Mouse (Mus musculus): ENCODE measurements around the gene Pdia5.

Pdia5 gene

GRCm38 (mm10) chr16:35490231-35491070 lies at the start of gene Pdia5:
Gene Pdia5 (minus strand): TSS chr16:35490873.
- no peak for TF ChIP-seq GATA4 (IDR thresholded peaks at IDR 0.05; ENCODE audit: insufficient replicate concordance, low read length)

DNA sequence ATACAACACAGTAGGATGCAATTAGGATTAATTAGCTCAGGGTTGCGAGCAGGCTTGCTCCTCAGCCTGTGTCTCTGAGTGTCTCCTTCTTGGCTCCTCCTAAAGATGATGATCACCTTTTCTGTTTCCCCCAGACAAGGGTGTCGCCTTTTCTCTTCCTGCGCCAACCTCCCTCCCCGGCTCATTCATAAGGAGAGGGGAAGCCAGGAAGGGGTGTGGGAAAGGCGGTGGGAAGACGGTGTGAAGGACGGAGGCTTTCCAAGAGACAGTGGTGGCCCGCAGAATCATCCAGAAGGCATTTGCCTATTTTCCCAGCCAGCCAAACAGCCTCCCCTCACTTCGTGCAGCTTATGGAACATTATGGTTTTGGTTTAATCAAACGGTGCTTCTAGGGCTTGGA lies 48.4 kb upstream of the Pdia5 start:
- TF ChIP-seq GATA4 (IDR thresholded peaks at IDR 0.05; ENCODE audit: insufficient replicate concordance, low read length), result no peak

DNA sequence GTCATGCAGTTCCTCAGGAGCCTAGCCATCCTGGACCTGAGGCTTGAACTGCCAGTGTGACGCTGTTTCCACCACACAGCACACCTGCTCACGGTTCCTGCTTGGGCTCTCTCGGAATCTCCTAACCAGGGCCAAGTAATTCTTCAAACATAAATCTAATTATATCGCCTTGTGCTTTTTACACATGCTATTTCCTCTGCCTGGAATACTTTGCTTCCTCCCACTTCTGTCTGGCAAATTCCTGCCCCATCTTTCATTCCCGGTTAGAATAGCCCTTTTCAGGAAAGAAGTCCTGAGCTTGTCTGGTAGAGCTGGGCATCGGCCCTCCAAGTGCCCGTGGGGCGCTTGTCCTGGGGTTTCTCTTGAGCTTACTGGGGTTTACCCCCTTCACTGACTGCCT lies 47.0 kb upstream of the Pdia5 start:
- no peak for TF ChIP-seq GATA4 (IDR thresholded peaks at IDR 0.05; ENCODE audit: insufficient replicate concordance, low read length)

- TF ChIP-seq GATA4 (IDR thresholded peaks at IDR 0.05; ENCODE audit: insufficient replicate concordance, low read length), result no peak
Measured at GRCm38 (mm10) chr16:35534630-35535029, 44.0 kb upstream of the Pdia5 start.

GRCm38 (mm10) chr16:35524200-35524599 lies 33.5 kb upstream of the Pdia5 start:
- TF ChIP-seq GATA4 (IDR thresholded peaks at IDR 0.05; ENCODE audit: insufficient replicate concordance, low read length), result no peak

GRCm38 (mm10) chr16:35519245-35519644 lies 28.6 kb upstream of the Pdia5 start:
- TF ChIP-seq GATA4 (IDR thresholded peaks at IDR 0.05; ENCODE audit: insufficient replicate concordance, low read length), result peak; percentile 59; the same call in 1 of the 2 replicates

DNA sequence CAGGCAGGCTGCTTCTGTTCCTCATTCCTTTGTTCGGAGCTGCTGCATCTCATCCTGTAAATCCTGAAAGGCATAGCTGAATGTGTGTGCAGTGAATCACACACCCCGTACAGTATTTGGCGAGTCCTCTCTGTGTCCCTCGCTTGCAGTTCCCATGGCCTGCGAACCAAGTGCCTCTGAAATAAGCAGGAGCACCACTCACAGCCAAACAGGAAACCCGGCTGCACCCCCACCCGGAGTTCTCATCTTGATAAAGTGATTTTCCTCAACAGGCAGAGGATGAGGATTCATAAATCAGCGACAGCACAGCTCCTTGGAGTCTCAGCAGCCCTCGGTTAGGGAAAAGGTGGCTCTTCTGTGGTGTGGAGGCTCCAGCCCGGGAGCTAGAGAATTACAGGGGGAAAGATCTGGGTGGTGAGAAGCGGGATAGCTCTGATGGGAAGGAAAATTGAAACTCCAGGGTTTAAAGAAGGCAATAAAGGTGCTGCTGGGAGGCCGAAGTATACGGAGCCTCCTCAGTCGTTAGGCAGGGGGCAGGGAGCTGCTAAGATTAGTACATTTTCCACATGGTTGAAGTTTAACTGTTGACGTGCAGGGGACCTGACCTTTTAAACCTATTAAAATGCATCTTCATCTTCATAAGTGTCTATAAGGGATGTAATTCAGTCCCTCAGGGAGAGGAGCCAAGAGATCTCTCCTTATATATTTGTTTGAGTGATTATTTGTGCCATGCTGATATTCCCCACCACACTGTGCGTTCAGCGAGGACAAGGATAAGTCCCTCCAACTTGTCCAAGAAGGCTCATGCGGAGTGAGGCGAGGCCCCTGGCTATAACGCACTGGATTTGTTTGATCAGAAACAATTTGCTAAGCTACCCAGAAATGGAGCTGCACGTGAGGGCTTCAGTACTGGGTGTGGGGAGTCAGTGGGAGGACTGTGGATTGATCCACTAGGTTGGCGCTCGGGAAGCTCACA lies 27.6 kb upstream of the Pdia5 start:
- TF ChIP-seq GATA4 (IDR thresholded peaks at IDR 0.05; ENCODE audit: insufficient replicate concordance, low read length), result no peak

- TF ChIP-seq GATA4 (IDR thresholded peaks at IDR 0.05; ENCODE audit: insufficient replicate concordance, low read length), result no peak
Measured at GRCm38 (mm10) chr16:35515977-35516612, 25.4 kb upstream of the Pdia5 start.

DNA sequence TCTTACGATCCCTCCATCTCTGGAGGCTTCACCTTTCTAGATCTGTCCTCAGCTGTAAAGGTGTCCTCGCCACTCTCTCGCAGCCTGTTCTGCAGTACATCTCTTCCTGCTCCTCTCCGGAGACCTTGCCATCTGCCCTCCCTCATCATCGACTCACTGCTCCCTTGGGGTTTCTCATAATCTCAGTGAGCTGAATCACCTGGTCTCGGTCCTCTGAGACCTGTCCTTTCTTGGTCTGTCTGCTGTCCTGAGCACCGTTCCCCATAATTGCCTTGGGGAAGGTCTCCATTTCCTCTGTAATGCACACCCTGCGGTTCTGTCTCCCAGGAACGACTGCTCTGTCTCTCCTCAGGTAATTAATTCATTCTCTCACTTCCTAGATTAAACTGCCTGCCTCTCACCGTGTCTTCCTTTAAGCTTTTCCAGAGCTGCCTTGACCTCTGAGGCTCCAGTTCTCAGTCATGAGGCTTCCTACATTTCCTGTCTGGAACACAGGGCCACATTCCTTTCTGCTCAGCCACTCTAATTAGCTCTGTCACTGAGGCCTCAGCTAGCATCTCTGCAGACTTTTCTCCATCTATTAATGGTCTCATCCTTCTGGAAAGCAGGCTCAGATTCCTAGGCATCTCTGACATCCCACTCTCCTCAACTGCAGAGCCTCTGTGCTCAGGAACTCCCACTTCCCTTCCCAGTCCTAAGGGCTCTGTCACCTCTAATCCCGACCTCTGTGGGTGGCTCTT lies 18.8 kb upstream of the Pdia5 start:
- TF ChIP-seq GATA4 (IDR thresholded peaks at IDR 0.05; ENCODE audit: insufficient replicate concordance, low read length), result no peak

DNA sequence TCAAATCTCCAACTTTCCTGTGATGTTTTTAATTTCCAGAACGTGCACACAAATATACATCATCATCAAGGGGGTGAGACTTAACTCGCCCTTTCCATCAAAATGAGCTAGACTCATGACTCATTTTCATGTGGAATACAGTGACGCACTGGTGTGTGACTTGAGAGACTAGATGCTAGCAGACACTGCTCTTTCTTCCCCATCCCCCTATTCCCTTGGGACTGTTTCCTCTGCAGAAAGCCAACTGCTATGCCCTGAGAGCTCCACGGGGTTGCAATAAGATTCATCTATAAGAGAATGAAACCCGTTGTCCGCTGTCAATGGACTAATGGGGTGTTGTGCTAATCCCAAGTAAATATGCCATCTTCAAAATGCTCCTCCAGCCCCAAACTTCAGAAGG lies 17.9 kb upstream of the Pdia5 start:
- no peak for TF ChIP-seq GATA4 (IDR thresholded peaks at IDR 0.05; ENCODE audit: insufficient replicate concordance, low read length)

DNA sequence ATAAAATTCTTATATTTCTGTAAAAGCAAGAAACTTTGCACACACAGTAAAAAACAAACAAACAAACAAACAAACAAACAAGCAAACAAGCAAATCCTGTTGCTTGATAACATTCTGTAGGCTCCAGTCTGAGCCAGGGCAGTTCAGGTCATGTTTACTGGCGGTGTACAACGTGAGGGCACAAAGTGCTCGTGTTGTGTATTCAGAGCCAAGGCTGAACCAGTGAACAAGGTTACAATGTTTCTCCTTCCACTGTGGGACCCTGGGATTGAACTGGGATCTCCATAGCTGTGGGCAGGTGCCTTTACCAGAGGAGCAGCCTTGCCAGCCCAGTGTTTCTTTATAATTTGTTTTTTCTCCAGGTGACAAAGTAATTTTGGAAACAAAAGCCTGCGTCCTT lies 15.1 kb upstream of the Pdia5 start:
- TF ChIP-seq GATA4 (IDR thresholded peaks at IDR 0.05; ENCODE audit: insufficient replicate concordance, low read length), result no peak

DNA sequence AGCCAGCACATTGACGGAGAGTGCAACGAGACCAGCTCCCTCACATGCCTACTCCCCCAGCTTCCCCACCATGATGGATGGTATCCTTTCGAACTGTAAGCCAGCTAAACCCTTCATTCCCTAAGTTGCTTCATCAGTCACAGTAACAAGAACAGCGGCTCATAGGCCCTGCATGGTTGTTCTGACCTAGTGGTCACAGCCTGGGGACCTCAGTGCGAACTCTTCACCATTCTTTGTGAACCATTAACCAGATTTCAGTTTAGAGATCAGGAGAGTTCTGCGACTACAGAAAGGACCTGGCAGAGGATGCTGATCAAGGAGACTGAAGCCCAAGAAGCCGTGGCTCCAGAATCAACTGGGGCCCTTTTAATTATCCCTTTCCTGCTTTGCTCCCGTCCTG lies 13.6 kb upstream of the Pdia5 start:
- TF ChIP-seq GATA4 (IDR thresholded peaks at IDR 0.05; ENCODE audit: insufficient replicate concordance, low read length), result no peak

DNA sequence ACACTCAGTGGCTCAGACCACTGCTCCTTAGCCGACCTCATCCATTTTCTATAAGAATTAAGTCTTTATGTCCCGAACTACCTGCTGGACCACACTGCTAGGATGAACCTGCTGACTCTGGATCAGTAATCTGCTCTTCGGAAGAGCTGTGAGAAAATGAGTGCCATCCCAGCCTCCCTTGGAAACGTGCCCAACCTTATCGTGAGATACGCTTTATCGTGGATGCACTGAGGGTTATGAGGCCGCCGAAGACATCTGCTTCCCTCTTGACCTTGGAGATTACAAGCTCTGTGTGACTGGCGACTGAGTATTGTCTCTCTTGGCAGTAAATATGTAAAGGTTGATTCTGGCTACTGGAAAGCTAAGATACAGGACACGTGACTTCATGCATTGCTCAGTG lies 11.8 kb upstream of the Pdia5 start:
- TF ChIP-seq GATA4 (IDR thresholded peaks at IDR 0.05; ENCODE audit: insufficient replicate concordance, low read length), result no peak

DNA sequence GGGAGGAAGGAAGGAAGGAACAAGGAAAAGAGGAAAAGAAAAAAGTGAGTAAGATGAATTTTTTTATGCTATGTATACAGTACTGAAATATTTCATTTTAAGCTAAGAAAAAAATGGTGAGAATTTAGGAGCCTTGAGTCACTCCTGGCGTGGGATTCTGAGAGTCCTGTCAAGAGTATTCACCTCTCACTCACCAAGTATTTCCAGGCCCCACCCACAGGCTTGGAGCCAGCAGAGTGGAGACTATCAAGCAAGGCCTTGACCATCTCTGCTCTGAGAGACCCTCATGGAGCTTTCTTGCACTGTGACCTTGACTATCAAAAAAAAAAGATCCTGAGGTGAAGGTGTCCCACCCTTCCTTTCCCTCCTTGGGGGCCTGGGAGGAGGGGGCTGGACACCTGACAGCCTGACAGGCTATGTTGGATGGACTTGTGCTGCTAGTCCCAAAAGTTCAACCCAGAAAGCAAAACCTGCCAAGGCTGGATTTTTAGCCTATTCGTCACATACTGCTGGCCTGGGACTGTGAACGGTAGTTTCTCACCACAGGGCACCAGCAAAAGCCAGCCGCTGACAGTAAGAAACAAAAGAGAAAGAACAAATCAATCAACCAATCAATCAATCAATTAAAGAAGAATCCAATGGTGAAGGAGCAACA lies 10.6 kb upstream of the Pdia5 start:
- TF ChIP-seq GATA4 (IDR thresholded peaks at IDR 0.05; ENCODE audit: insufficient replicate concordance, low read length), result no peak

Measured in liver, adult (tissue).